Mouse (Mus musculus) embryonic stem cell, embryonic (primary cell): ENCODE data around the gene Immp2l.

Source experiments
- CTCF ChIA-PET, 4 experiments: fragments of 300-600 bp in 2 of 4; fragments of 350-600 bp in 2 of 4; sonication (Branson Sonifier 250); formaldehyde crosslinking; loops; one replicate each; lab custom pipeline; 2022; ENCODE audit warnings: inconsistent platforms in 2 of 4; lab: Charles Lee
- POLR2A ChIA-PET, 4 experiments: fragments of 300-600 bp in 2 of 4; fragments of 350-600 bp in 2 of 4; sonication (Branson Sonifier 250); formaldehyde crosslinking; loops; one replicate each; lab custom pipeline; 2022; ENCODE audit warnings: antibody characterized with exemption in 4 of 4, inconsistent platforms in 1 of 4; lab: Charles Lee

Immp2l gene

GRCm38 (mm10) chr12:41649826-41650541 is 626.1 kb downstream of the Immp2l start:
- CTCF ChIA-PET, result interaction anchor here in 1 of 4 experiments (1.1 kb wide), 1 partner anchor 156 kb away, joined by 3 read pairs; no protein-coding TSS in a partner anchor
- POLR2A ChIA-PET, result interaction anchor here in 1 of 4 experiments (0.6 kb wide), 1 partner anchor 32 kb away, joined by 3 read pairs; no protein-coding TSS in a partner anchor

GRCm38 (mm10) chr12:41668280-41668679 is 644.4 kb downstream of the Immp2l start:
- CTCF ChIA-PET, result interaction anchor here in 1 of 4 experiments (0.6 kb wide), 1 partner anchor 370 kb away, joined by 3 read pairs; no protein-coding TSS in a partner anchor
- POLR2A ChIA-PET, result no interaction called here

- POLR2A ChIA-PET, result no interaction called here
- CTCF ChIA-PET, result interaction anchor here in 1 of 4 experiments (0.7 kb wide), 1 partner anchor 96 kb away, joined by 5 read pairs; no protein-coding TSS in a partner anchor
Measured at GRCm38 (mm10) chr12:41669481-41669880, 645.6 kb downstream of the Immp2l start.

- POLR2A ChIA-PET, result no interaction called here
- CTCF ChIA-PET, result no interaction called here
Measured at GRCm38 (mm10) chr12:41674861-41675260, 651.0 kb downstream of the Immp2l start.

- ChIA-PET CTCF (interaction anchor here in 3 of 4 experiments (0.5 to 1.0 kb wide), 5 partner anchors 66 to 1062 kb away, joined by 3 to 5 read pairs (median 3); no protein-coding TSS in a partner anchor), POLR2A (no interaction called here)
Measured at GRCm38 (mm10) chr12:41680141-41680540, 656.3 kb downstream of the Immp2l start.

- ChIA-PET CTCF (no interaction called here), POLR2A (interaction anchor here in 1 of 4 experiments (0.7 to 0.8 kb wide), 2 partner anchors 32 to 943 kb away, joined by 3 read pairs; no protein-coding TSS in a partner anchor)
Measured at GRCm38 (mm10) chr12:41682141-41682540, 658.3 kb downstream of the Immp2l start.

- POLR2A ChIA-PET, result no interaction called here
- CTCF ChIA-PET, result no interaction called here
Measured at GRCm38 (mm10) chr12:41689809-41690208, 665.9 kb downstream of the Immp2l start.

- POLR2A ChIA-PET, result no interaction called here
- CTCF ChIA-PET, result interaction anchor here in 1 of 4 experiments (0.6 kb wide), 1 partner anchor 45 kb away, joined by 3 read pairs; no protein-coding TSS in a partner anchor
Measured at GRCm38 (mm10) chr12:41710608-41711007, 686.7 kb downstream of the Immp2l start.

GRCm38 (mm10) chr12:41716946-41717345 is 693.1 kb downstream of the Immp2l start:
- POLR2A ChIA-PET, result interaction anchor here in 1 of 4 experiments (0.6 kb wide), 1 partner anchor 726 kb away, joined by 3 read pairs; no protein-coding TSS in a partner anchor
- CTCF ChIA-PET, result no interaction called here

- ChIA-PET POLR2A (no interaction called here), CTCF (no interaction called here)
Measured at GRCm38 (mm10) chr12:41724585-41724984, 700.7 kb downstream of the Immp2l start.

GRCm38 (mm10) chr12:41726720-41727119 is 702.8 kb downstream of the Immp2l start:
- ChIA-PET CTCF (interaction anchor here in 1 of 4 experiments (0.5 kb wide), 1 partner anchor 1708 kb away, joined by 4 read pairs; no protein-coding TSS in a partner anchor), POLR2A (interaction anchor here in 2 of 4 experiments (0.6 to 1.7 kb wide), 6 partner anchors 8 to 62 kb away, joined by 3 read pairs; no protein-coding TSS in a partner anchor)

- ChIA-PET POLR2A (interaction anchor here in 2 of 4 experiments (0.6 to 1.7 kb wide), 5 partner anchors 9 to 62 kb away, joined by 3 read pairs; no protein-coding TSS in a partner anchor), CTCF (interaction anchor here in 1 of 4 experiments (0.5 kb wide), 1 partner anchor 1708 kb away, joined by 4 read pairs; no protein-coding TSS in a partner anchor)
Measured at GRCm38 (mm10) chr12:41727221-41727620, 703.3 kb downstream of the Immp2l start.

- CTCF ChIA-PET, result no interaction called here
- POLR2A ChIA-PET, result interaction anchor here in 1 of 4 experiments (1.2 to 1.7 kb wide), 2 partner anchors 9 to 28 kb away, joined by 3 read pairs; no protein-coding TSS in a partner anchor
Measured at GRCm38 (mm10) chr12:41727764-41728338, 704.0 kb downstream of the Immp2l start.

- POLR2A ChIA-PET, result interaction anchor here in 1 of 4 experiments (1.7 kb wide), 1 partner anchor 28 kb away, joined by 3 read pairs; no protein-coding TSS in a partner anchor
Measured at GRCm38 (mm10) chr12:41728467-41728866, 704.6 kb downstream of the Immp2l start.

GRCm38 (mm10) chr12:41729780-41730179 is 705.9 kb downstream of the Immp2l start:
- ChIA-PET CTCF (no interaction called here), POLR2A (no interaction called here)

More at GRCm38 (mm10) chr12:41728467-41728866, 704.6 kb downstream of the Immp2l start:
- CTCF ChIA-PET, result no interaction called here

- POLR2A ChIA-PET, result no interaction called here
- CTCF ChIA-PET, result interaction anchor here in 1 of 4 experiments (0.6 kb wide), 1 partner anchor 665 kb away, joined by 9 read pairs; no protein-coding TSS in a partner anchor
Measured at GRCm38 (mm10) chr12:41733168-41733567, 709.3 kb downstream of the Immp2l start.

GRCm38 (mm10) chr12:41742887-41743286 is 719.0 kb downstream of the Immp2l start:
- CTCF ChIA-PET, result no interaction called here

GRCm38 (mm10) chr12:41763396-41763795 is 739.5 kb downstream of the Immp2l start:
- POLR2A ChIA-PET, result no interaction called here
- CTCF ChIA-PET, result no interaction called here

More at GRCm38 (mm10) chr12:41742887-41743286, 719.0 kb downstream of the Immp2l start:
- POLR2A ChIA-PET, result no interaction called here

GRCm38 (mm10) chr12:41773961-41774360 is 750.1 kb downstream of the Immp2l start:
- ChIA-PET POLR2A (no interaction called here), CTCF (no interaction called here)
